Mouse (Mus musculus) cerebellum, adult 9-11 months (tissue): ENCODE measurements at regions not wholly inside any gene's neighbourhood (a gene's known extent, or its start where the extent isn't known, plus 50 kb on each side); places are given as distances from the start of the nearest gene placed in this dataset.

Experiments used
- DNase-seq: peaks from one replicate; pipeline ENCODE4 v3.0.0; 2022

- no peak for DNase-seq
Observed at GRCm38 (mm10) chr9:71420064-71420463, 65.7 kb downstream of the Polr2m start.

- DNase-seq = no peak
Observed at GRCm38 (mm10) chr9:71418531-71418930, 67.2 kb downstream of the Polr2m start.

- no peak for DNase-seq
Observed at GRCm38 (mm10) chr9:71417248-71417647, 68.5 kb downstream of the Polr2m start.

GRCm38 (mm10) chr9:71411171-71411570 lies 74.6 kb downstream of the Polr2m start:
- DNase-seq = no peak

GRCm38 (mm10) chr9:71409925-71410324 lies 75.8 kb downstream of the Polr2m start:
- no peak for DNase-seq

GRCm38 (mm10) chr9:71408946-71409345 lies 76.8 kb downstream of the Polr2m start:
- no peak for DNase-seq

GRCm38 (mm10) chr9:71404396-71405135 lies 81.2 kb downstream of the Polr2m start:
- no peak for DNase-seq

GRCm38 (mm10) chr9:71401667-71402066 lies 84.1 kb downstream of the Polr2m start:
- no peak for DNase-seq

- DNase-seq = no peak
Observed at GRCm38 (mm10) chr9:71399346-71399745, 86.4 kb downstream of the Polr2m start.

GRCm38 (mm10) chr9:71396784-71397183 lies 89.0 kb downstream of the Polr2m start:
- no peak for DNase-seq

- DNase-seq = no peak
Observed at GRCm38 (mm10) chr9:71390221-71390620, 95.5 kb downstream of the Polr2m start.

- DNase-seq = no peak
Observed at GRCm38 (mm10) chr9:71387426-71387825, 98.3 kb downstream of the Polr2m start.

- DNase-seq = no peak
Observed at GRCm38 (mm10) chr9:71383901-71384300, 101.8 kb downstream of the Polr2m start.

GRCm38 (mm10) chr9:71379731-71380250 lies 105.9 kb downstream of the Polr2m start:
- no peak for DNase-seq

GRCm38 (mm10) chr9:71369760-71370159 lies 116.0 kb downstream of the Polr2m start:
- DNase-seq = no peak

GRCm38 (mm10) chr9:71369202-71369601 lies 116.5 kb downstream of the Polr2m start:
- DNase-seq = no peak

- DNase-seq = no peak
Observed at GRCm38 (mm10) chr9:71366573-71366972, 119.2 kb downstream of the Polr2m start.

GRCm38 (mm10) chr9:71365177-71365738 lies 120.5 kb downstream of the Polr2m start:
- DNase-seq = no peak

GRCm38 (mm10) chr9:71364047-71364665 lies 121.6 kb downstream of the Polr2m start:
- DNase-seq = no peak

GRCm38 (mm10) chr9:71362401-71362800 lies 123.3 kb downstream of the Polr2m start:
- no peak for DNase-seq

GRCm38 (mm10) chr9:71361961-71362360 lies 123.8 kb downstream of the Polr2m start:
- no peak for DNase-seq

- DNase-seq = no peak
Observed at GRCm38 (mm10) chr9:71361311-71361710, 124.4 kb downstream of the Polr2m start.

- DNase-seq = no peak
Observed at GRCm38 (mm10) chr9:71360676-71361075, 125.1 kb downstream of the Polr2m start.

- DNase-seq = peak; percentile 2
Observed at GRCm38 (mm10) chr9:71358961-71359360, 126.8 kb downstream of the Polr2m start.
